Mouse (Mus musculus) layer of hippocampus, postnatal 14 days (tissue): ENCODE measurements around the gene Mbd6. TPM values are rescaled to one million over a fixed set of nuclear protein-coding genes. Genes with fewer than 3 reads are reported as not detected.
A peak's percentile ranks its signal among the peaks of the same experiment; 100 is the strongest.
"Not testable (repeated sequence)": the region's sequence is repeated elsewhere in the genome, so short reads cannot be mapped to it uniquely, and the experiment has no call there.

Experiments
- DNase-seq, 2 experiments: peaks; one replicate each; pipeline ENCODE4 v3.0.0; 2021 to 2022; ENCODE audit warnings: low spot score in 2 of 2, mixed read lengths in 1 of 2
- long read RNA-seq, 2 experiments: library from polyadenylated mRNA; stranded (forward); transcript quantifications; one replicate each; pipeline ENCODE4 v2.0.0; 2021
- total RNA-seq, 2 experiments: library from RNA; stranded (reverse); gene quantifications; 2 replicates each; pipeline ENCODE4 v1.2.3; 2021

Gene Mbd6
- 10 to 100 TPM; 46.0 to 53.3 TPM for total RNA-seq
- long read RNA-seq, experiment 1, partial matches to known transcripts: 12 of 16 reads
- long read RNA-seq, experiment 1, other reads (novel, unspliced or antisense): 4 of 16 reads
- long read RNA-seq, experiment 2, partial matches to known transcripts: 13 of 25 reads
- long read RNA-seq, experiment 2, other reads (novel, unspliced or antisense): 12 of 25 reads

DNA sequence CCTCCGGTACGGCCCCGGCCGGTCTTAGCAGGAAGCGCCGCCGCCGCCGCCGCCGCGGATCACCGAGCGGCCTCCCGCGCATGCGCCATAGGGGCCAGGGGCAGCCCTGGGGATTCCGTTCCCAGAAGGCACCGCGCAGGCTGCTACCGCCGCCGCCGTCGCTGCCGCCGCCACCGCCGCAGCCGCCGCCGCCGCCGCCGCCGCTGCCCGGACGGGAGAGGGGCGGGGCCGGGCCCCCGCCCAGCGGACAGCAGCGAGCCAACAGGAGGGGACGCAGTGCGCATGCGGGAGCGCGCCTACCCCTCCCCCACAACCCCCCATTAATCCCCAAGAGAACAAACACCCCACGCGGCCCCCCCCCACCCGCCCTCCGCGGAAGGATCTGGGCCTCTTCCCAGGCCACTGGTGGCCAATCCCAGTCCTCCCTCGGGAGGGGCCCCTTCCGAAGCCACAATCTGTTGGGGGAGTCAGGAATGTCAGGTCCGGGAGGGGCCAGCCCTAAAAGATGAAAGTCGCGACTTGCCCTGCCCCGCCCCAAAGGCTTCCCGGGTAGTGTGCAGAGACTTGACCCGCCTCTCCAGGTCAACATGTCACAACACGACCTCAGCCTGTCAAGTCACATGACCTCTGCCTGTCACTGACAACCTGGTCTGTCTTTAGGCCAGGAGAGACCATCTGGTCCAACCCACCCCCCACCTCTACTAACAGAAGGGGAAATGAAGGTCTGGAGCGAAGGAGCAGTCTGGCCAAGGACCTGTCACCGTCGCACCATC, at the start of gene Mbd6:
Gene Mbd6, minus strand, starts transcription at position 219 of the 773 bp plus-strand sequence.
- DNase-seq: peak; percentile 83 to 84

DNA sequence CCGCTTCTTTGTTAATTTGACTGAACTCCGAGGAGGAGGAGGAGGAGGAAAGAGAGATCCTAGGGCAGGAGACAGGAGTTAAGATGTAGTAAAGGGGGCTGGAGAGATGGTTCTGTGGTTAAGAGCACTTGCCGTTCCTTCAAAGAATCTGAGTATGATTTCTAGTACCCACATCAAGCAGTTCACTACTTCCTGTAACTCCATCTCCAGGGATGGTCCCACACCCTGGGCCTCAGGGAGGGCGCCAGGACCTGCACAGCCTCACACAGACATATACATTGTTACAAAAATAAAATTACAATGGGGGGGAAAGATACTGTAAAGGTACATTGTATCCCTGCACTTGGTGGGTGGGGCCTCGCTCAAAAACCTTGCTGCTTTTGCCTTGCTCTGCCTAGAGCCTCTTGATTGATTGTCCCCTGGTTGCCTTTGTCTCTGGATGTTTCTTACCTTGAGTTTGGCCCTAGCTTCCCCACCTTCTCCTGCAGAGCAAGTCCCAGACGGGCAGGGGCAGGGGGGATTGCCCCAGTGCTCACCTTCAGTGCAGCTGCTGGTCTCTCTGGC, 48.8 kb upstream of the Mbd6 start:
- DNase-seq: no peak

DNA sequence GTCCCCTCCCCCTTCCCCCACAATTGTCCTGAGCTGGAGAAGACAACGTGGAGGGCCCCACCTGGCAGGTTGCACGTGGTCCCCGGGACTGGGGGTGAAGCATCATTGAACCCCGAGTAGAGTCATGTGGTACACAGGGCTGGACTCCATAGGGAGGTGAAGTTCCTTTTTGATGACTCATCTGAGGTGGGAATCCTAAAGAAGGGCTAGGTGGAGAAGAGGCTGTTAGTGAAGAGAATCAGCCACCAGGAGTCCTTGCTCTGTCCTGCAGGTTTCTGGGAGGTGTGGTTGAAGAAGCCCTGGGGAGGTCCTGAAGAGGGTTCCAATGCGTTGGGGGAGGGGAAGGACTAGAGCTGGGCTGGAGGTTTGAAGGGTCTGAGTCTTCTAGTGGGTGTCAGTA, 48.1 kb upstream of the Mbd6 start:
- DNase-seq: no peak

GRCm38 (mm10) chr10:127335271-127335670, 46.5 kb upstream of the Mbd6 start:
- no peak for DNase-seq

DNA sequence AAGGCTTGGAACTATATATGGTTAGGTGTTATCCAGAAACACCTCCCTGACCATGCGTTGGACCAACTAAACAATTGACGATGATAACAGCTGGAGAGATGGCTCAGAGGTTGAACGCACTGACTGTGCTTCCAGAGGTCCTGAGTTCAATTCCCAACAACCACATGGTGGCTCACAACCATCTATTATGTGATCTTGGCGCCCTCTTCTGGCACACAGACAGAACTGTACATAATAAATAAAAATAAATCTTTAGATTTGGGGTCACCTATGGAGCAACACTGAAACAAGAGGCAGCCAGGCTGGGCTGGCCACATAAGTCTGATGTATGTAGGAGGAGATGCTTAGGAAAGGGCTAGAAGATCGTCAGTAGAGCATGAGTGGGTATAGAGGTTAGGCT, 44.3 kb upstream of the Mbd6 start:
- no peak for DNase-seq

GRCm38 (mm10) chr10:127332211-127332874, 43.5 kb upstream of the Mbd6 start:
- DNase-seq: no peak

- DNase-seq: no peak
These were observed 41.4 kb upstream of the Mbd6 start for GRCm38 (mm10) chr10:127330212-127330611.

GRCm38 (mm10) chr10:127327461-127328145, 38.8 kb upstream of the Mbd6 start:
- DNase-seq: no peak

DNA sequence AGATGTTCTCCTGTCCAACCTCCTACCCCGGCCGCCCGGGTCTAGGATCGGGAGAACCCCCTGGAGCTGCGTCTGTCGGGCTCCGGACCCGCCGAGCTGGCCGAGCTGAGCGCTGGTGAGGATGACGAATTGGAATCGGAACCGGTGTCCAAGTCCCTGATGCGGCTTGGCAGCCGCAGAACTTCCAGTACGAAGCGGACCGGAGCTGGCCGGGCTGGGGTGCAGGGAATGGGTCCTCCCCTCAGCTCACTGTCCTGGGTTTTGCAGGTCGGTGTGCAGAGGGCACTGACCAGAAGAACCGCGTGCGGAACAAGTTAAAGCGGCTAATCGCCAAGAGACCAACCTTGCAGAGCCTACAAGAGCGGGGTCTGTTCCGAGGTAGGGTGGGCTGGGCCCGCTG, 38.0 kb upstream of the Mbd6 start:
- no peak for DNase-seq

DNA sequence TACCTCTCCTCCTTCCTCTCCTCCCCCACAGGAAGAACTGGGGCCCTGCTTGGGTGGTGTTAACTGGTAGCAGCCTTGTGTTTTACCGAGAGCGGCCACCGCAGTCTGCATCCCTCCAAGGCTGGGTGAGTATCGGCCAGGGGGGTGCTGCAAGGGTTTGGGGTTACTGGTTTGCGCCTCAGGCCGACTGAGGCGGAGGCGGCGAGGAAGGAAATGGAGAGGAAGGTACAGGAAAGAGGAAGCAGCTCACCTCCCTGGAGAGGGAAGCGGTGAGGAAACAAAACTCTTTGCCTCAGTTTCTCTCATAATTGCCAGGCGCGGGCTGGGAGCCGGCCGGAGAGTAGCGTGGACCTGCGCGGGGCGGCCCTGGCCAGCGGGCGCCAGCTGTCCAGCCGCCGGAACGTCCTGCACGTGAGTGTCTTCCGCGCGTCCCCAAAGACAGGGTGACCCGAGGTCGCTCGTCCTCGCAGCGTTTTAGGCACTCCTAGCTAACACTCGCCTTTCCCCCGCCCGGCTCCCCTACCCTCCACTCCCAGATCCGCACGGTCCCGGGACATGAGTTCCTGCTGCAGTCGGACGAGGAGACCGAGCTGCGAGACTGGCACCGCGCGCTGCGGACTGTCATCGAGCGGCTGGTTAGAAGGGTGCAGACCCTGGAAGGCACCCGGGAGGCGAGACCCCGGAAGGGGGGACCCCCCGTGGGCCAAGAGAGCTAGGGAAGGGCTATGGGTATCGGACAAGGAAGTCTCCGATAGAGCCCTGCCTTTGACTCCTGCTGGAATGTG, 37.4 kb upstream of the Mbd6 start:
- no peak for DNase-seq

- DNase-seq: no peak
These were observed 36.7 kb upstream of the Mbd6 start for GRCm38 (mm10) chr10:127325454-127326016.

- no peak for DNase-seq
These were observed 35.7 kb upstream of the Mbd6 start for GRCm38 (mm10) chr10:127324495-127324894.

- no peak for DNase-seq
These were observed 34.5 kb upstream of the Mbd6 start for GRCm38 (mm10) chr10:127323131-127323855.

DNA sequence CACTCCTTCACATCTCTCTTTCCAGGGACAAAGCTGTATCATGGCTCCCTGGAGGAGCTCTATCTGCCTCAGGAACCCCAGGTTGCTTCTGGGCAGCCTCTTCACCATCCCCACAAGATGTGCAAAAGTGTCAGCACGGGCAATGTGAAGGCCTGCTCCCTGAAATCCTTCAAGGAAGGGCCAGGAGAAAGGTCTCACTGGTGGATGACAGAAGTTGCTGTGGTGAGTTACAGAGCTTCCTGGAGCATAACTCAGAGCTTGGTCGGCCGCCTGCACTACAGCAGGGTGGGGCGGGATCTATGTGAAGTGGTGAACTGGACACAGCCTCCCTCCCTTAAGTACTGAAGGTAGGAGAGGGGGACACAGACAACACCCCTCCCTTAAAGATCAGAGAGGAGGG, 33.9 kb upstream of the Mbd6 start:
- DNase-seq: no peak

DNA sequence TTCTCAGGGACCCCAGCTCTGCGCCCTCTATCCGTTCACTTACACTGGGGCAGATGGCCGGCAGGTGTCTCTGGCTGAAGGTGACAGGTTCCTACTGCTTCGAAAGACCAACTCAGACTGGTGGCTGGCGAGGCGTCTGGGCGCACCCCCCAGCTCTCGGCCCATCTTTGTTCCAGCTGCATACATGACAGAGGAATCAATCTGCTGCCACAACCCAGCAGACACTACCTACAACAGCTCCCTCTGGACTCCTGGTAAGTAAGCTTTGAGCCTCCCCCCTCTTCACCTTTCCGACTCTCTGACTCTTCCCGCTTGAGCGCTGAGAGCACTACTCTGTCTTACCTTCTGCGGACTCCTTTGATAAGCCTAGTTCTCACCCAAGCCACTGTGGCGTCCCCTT, 33.4 kb upstream of the Mbd6 start:
- no peak for DNase-seq

GRCm38 (mm10) chr10:127321621-127322020, 32.8 kb upstream of the Mbd6 start, which contains the start of gene Arhgap9:
Gene Arhgap9 (plus strand): TSS chr10:127321964.
- DNase-seq: no peak

DNA sequence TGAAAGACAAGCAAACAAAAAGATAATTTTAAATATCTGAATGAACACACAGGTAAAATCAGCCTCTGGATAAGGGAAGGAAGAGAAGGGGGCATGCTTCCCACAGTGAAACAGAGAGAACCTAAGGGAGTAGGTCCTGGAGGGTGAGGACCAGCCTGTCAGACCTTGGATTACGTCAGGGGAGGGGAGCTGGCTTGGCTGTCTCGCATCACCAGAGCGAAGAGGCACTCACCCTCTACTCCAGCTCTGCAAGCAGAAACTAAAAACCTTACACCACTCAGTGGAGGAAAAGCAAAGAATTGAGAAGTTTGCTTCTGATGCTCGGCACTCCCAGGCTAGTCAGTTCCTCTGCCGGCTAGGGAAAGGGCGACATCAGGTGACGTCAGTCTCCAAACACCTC, 31.2 kb upstream of the Mbd6 start:
- no peak for DNase-seq

DNA sequence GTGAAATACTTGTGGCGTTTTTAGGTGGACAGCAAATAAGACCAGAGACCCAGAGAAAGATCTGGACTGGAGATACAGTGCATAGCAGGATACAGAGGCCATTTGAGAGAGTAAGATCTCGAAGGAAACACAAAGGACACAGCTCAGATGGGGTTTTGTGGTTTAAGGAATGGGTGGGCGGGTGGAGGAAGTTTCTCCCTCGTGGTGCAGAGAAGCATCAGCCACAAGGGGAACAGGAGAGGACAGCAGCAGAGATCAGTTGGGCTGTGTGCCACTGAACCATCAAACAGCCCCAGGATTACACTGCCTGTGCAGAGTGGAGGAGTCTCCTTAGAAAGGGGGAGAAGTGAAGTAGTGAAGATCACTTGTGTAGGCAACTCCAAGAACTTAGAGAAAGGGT, 29.2 kb upstream of the Mbd6 start:
- DNase-seq: no peak

DNA sequence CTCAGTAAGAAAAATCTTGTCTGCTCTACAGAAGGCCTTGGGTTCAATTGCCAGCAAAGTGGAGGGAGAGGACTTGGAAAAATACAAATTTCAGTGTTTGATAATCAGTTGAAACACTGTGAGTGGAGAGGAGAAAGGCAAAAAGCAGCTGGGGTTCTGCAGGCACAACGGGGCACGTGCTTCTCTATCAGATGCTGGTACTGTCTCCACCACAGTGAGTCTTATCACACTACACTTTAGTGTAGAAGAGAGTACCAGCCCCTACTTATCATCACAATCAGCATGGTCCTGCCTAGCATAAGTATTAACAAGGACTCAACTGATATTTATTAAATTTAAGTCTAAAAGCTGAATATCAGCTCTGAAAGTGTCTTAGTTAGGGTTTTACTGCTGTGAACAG, 28.5 kb upstream of the Mbd6 start:
- DNase-seq: no peak

- not testable (repeated sequence) for DNase-seq
These were observed 26.1 kb upstream of the Mbd6 start for GRCm38 (mm10) chr10:127314950-127315349.
